Mouse (Mus musculus): Measurements from ENCODE around the gene Oaf. TPM values are rescaled to one million over a fixed set of nuclear protein-coding genes. Genes with fewer than 3 reads are reported as not detected.

Oaf gene
- polyA plus RNA-seq, 1 experiment from 2014 or later, result 59.3 TPM

- H3K27ac ChIP-seq (ENCODE audit: low read depth), result peak overlapping the region; percentile 13
- H3K4me2 ChIP-seq (ENCODE audit: low read depth, low read length), result peak overlapping the region; percentile 61
- no peaks in the 10 kb centered on the region for H3K27me3 ChIP-seq (ENCODE audit: insufficient read depth, low read length)
- H3K9ac ChIP-seq (replicated peaks), result peak overlapping the region; percentile 21
- peaks cover 39% of the 10 kb centered on the region for H3K36me3 ChIP-seq (replicated peaks; ENCODE audit: insufficient read depth, low read length)
- WGBS (ENCODE audit: insufficient replicate concordance), result 82% methylated on average over 2 of the region's 2 CpGs
- DNase-seq, result no peak
- H3K4me1 ChIP-seq (ENCODE audit: insufficient read depth), result peaks cover 43% of the 10 kb centered on the region
- TF ChIP-seq CTCF (IDR thresholded peaks at IDR 0.05; ENCODE audit: low read depth) (no peak), EP300 (IDR thresholded peaks at IDR 0.05; ENCODE audit: low read depth) (no peak)
- H3K4me3 ChIP-seq (ENCODE audit: low read depth, low read length), result no peak overlapping the region
- no peak for ATAC-seq
- no peaks in the 10 kb centered on the region for H3K9me3 ChIP-seq (ENCODE audit: low read length)
Measured at GRCm38 (mm10) chr9:43225481-43225880, 14.2 kb downstream of the Oaf start.

DNA sequence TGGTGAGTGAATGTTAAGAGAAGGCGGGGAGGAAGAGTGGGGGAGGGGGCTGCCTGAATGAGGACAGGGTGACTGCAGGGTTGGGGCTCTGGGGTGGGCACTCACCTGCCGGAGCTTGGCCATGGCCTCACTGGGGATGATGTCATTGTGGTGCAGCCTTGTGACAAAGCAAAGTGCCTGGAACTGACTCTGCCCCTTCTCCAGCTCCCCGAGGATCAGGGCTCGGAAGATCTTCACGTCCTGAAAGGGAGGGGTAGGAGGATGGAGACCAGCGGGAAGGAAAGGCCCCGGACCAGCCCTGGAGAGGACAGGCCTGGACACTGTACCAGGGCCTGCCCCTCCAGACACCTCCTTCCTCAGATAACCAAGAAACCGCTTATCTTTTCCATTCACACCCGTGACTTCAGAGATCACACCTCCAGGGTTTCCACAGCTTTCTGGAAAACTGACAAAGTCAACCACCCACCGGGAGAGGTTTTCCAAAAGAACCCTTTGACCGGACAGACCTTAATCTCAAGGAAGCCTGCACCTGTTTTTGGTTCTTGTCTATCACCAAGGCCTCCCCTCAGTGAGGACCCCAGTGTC, 14.8 kb downstream of the Oaf start:
- Histone ChIP-seq H3K4me1 (ENCODE audit: insufficient read depth) (peaks cover 42% of the 10 kb centered on the region), H3K36me3 (replicated peaks; ENCODE audit: insufficient read depth, low read length) (peaks cover 39% of the 10 kb centered on the region), H3K4me2 (ENCODE audit: low read depth, low read length) (peak overlapping the region; percentile 61), H3K27ac (ENCODE audit: low read depth) (peak overlapping the region; percentile 13), H3K9ac (replicated peaks) (peak overlapping the region; percentile 21), H3K27me3 (ENCODE audit: insufficient read depth, low read length) (no peaks in the 10 kb centered on the region), H3K9me3 (ENCODE audit: low read length) (no peaks in the 10 kb centered on the region), H3K4me3 (ENCODE audit: low read depth, low read length) (peak overlapping the region; percentile 8; the same call in 1 of the 2 replicates)
- 55% methylated on average over 11 of the region's 11 CpGs for WGBS (ENCODE audit: insufficient replicate concordance)
- TF ChIP-seq CTCF (IDR thresholded peaks at IDR 0.05; ENCODE audit: low read depth), result no peak
- TF ChIP-seq EP300 (IDR thresholded peaks at IDR 0.05; ENCODE audit: low read depth), result peak; percentile 90
- no peak for DNase-seq
- peak; percentile 30 for ATAC-seq

DNA sequence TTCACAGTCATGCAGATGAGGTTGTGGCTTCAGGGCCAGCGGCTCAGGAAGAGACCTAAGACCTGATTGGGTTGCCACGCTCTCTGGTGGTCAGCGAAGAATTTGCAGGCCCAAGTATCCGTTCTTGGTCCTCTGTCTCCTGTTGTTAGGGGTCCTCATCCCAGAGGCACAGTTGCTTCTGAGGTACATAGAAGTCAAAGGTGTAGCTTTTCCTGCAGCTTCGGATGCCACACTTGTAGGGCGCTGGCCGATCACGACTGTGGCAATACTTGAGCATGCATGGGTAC, 17.3 kb downstream of the Oaf start:
- 67% methylated on average over 8 of the region's 8 CpGs for WGBS (ENCODE audit: insufficient replicate concordance)
- peak; percentile 44 for TF ChIP-seq CTCF (IDR thresholded peaks at IDR 0.05; ENCODE audit: low read depth)
- no peak for TF ChIP-seq EP300 (IDR thresholded peaks at IDR 0.05; ENCODE audit: low read depth)
- no peak for ATAC-seq
- no peaks in the 10 kb centered on the region for H3K9me3 ChIP-seq (ENCODE audit: low read length)
- no peak for DNase-seq
- no peak overlapping the region for H3K27ac ChIP-seq (ENCODE audit: low read depth)
- peaks cover 34% of the 10 kb centered on the region for H3K36me3 ChIP-seq (replicated peaks; ENCODE audit: insufficient read depth, low read length)
- no peak overlapping the region for H3K4me3 ChIP-seq (ENCODE audit: low read depth, low read length)
- H3K9ac ChIP-seq (replicated peaks), result no peak overlapping the region
- no peak overlapping the region for H3K4me2 ChIP-seq (ENCODE audit: low read depth, low read length)
- peaks cover 30% of the 10 kb centered on the region for H3K4me1 ChIP-seq (ENCODE audit: insufficient read depth)
- no peaks in the 10 kb centered on the region for H3K27me3 ChIP-seq (ENCODE audit: insufficient read depth, low read length)

DNA sequence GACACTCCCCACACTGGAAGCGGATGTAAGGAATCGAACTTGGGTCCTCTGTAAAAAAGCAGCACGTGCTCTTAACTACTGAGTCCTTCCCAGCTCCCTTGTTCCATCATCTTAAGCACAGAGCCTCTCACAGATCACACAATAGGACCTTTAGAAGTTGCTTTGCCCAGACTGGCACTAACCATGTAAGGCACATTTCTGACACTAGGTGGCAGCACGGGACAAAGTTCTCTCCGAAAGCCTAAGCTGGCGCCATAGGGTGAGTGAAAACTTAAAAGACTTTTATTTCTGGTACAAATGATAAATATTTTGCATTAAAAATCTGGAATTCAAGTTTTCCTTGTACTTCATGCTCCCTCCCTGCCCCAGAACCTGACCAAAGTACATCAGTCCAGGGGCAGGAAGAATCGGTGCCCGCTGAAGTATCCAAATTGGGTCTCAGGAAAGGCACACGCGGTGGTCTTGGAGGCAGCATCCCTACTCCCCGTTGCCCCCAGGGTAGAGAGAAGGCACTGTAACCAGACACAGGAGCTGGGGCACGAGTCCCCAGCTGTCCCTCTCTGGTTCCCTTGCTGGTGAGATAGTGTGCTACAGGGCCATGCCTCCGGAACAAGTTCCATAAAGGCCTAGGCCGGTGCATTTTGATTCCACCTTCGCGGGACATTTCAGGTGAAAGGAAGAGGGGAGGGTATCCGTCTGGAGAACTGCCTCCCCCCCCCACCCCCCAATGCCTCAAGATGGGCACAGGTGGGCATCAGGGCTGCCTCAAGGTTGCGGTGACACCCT, 17.9 kb downstream of the Oaf start:
- ATAC-seq, result peak; percentile 47; the same call in 1 of the 2 replicates
- no peak overlapping the region for H3K9ac ChIP-seq (replicated peaks)
- WGBS (ENCODE audit: insufficient replicate concordance), result 55% methylated on average over 18 of the region's 18 CpGs

DNA sequence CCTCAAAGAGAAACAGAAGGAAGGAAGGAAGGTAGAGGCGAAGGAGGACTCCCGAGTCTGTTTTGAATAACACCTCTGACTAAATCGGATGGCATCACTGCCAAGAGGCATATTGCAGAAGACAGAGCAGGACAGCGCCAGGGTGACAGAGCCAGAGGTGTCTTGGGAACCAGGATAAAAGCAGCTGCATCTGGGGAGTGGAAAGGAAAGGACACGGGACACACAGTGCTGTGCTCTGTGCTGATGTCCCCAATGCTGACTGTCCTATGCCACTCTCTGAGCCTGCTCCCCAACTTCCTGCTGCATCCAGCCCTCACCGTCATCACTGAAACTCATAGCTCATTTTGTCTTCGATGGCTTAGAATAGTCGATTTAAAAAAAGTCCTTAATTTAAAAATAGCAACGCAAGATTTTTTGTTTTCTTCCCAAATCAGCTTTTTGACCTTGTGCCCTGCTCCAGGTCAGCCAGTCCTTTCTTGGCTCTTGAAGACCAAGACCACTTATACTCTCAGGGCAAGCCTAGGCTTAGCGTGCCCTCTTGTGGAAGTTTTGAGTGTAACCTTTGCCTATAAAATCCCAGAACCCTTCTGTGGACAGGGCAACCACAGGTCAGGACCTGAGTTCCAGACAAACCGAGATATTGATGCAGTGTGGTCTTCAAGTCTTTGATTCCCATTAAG, 28.8 kb downstream of the Oaf start:
- no peak overlapping the region for H3K4me2 ChIP-seq (ENCODE audit: low read depth, low read length)
- no peak overlapping the region for H3K9ac ChIP-seq (replicated peaks)
- WGBS (ENCODE audit: insufficient replicate concordance), result 22% methylated on average over 11 of the region's 11 CpGs
- TF ChIP-seq EP300 (IDR thresholded peaks at IDR 0.05; ENCODE audit: low read depth) (no peak), CTCF (IDR thresholded peaks at IDR 0.05; ENCODE audit: low read depth) (peak; percentile 84)
- H3K36me3 ChIP-seq (replicated peaks; ENCODE audit: insufficient read depth, low read length), result no peaks in the 10 kb centered on the region
- no peaks in the 10 kb centered on the region for H3K9me3 ChIP-seq (ENCODE audit: low read length)
- peaks cover 32% of the 10 kb centered on the region for H3K27me3 ChIP-seq (ENCODE audit: insufficient read depth, low read length)
- 0 out of 2 replicates have a peak, but pooled peaks cover 2% of the 10 kb centered on the region for H3K4me1 ChIP-seq (ENCODE audit: insufficient read depth)
- no peak overlapping the region for H3K4me3 ChIP-seq (ENCODE audit: low read depth, low read length)
- H3K27ac ChIP-seq (ENCODE audit: low read depth), result no peak overlapping the region
- ATAC-seq (0 out of 2 replicates have a peak, but pooled peaks have one; percentile 33), DNase-seq (peak; percentile 39)

More for the DNA sequence above, 17.9 kb downstream of the Oaf start:
- Histone ChIP-seq H3K27ac (ENCODE audit: low read depth) (no peak overlapping the region), H3K9me3 (ENCODE audit: low read length) (no peaks in the 10 kb centered on the region), H3K4me2 (ENCODE audit: low read depth, low read length) (no peak overlapping the region), H3K27me3 (ENCODE audit: insufficient read depth, low read length) (no peaks in the 10 kb centered on the region), H3K36me3 (replicated peaks; ENCODE audit: insufficient read depth, low read length) (peaks cover 34% of the 10 kb centered on the region), H3K4me1 (ENCODE audit: insufficient read depth) (peaks cover 25% of the 10 kb centered on the region), H3K4me3 (ENCODE audit: low read depth, low read length) (no peak overlapping the region)
- peak; percentile 89 for DNase-seq
- TF ChIP-seq EP300 (IDR thresholded peaks at IDR 0.05; ENCODE audit: low read depth), result no peak
- TF ChIP-seq CTCF (IDR thresholded peaks at IDR 0.05; ENCODE audit: low read depth), result peak; percentile 94

- H3K9me3 ChIP-seq (ENCODE audit: low read length), result no peaks in the 10 kb centered on the region
- H3K4me3 ChIP-seq (ENCODE audit: low read depth, low read length), result no peak within 1 kb of the TSS
- no peak within 1 kb of the TSS for H3K27ac ChIP-seq (ENCODE audit: low read depth)
- no peaks in the 10 kb centered on the region for H3K36me3 ChIP-seq (replicated peaks; ENCODE audit: insufficient read depth, low read length)
- H3K4me2 ChIP-seq (ENCODE audit: low read depth, low read length), result peak within 1 kb of the TSS; percentile 18; the same call in 1 of the 2 replicates
- peaks cover 38% of the 10 kb centered on the region for H3K27me3 ChIP-seq (ENCODE audit: insufficient read depth, low read length)
- no peak within 1 kb of the TSS; the same call in 1 of the 2 replicates for H3K9ac ChIP-seq (replicated peaks)
- TF ChIP-seq CTCF (IDR thresholded peaks at IDR 0.05; ENCODE audit: low read depth), result no peak
- TF ChIP-seq EP300 (IDR thresholded peaks at IDR 0.05; ENCODE audit: low read depth), result no peak
- DNase-seq (no peak), ATAC-seq (no peak)
- 0 out of 2 replicates have a peak, but pooled peaks cover 2% of the 10 kb centered on the region for H3K4me1 ChIP-seq (ENCODE audit: insufficient read depth)
- 12% methylated on average over 13 of the region's 13 CpGs for WGBS (ENCODE audit: insufficient replicate concordance)
Measured at GRCm38 (mm10) chr9:43210190-43210682, 29.5 kb downstream of the Oaf start, which contains the start of gene Pou2f3. Gene Pou2f3 (minus strand): TSS chr9:43210369.
